Mouse (Mus musculus): ENCODE results near the gene Aak1.

GRCm38 (mm10) chr6:86908561-86909150 lies 59.3 kb downstream of the Aak1 start:
- TF ChIP-seq USF2 (conservative IDR thresholded peaks at IDR 0.05; ENCODE audit: low read depth, low read length), result no peak
- TF ChIP-seq ZKSCAN1 (IDR thresholded peaks at IDR 0.05; ENCODE audit: borderline replicate concordance, low read depth, low read length), result no peak
- TF ChIP-seq HCFC1 (IDR thresholded peaks at IDR 0.05; ENCODE audit: low read depth, low read length), result no peak
